Mouse (Mus musculus) stomach, postnatal 0 days (tissue): ENCODE data around the gene Arl16.

Experiments used
- CTCF ChIP-seq: IDR thresholded peaks from 2 replicates; pipeline ENCODE4 v1.5.1; 2016; ENCODE audit warnings: antibody characterized with exemption, low read depth, mild to moderate bottlenecking, moderate library complexity
- EP300 ChIP-seq: optimal IDR thresholded peaks from 2 replicates; pipeline ENCODE3; 2016; ENCODE audit warnings: antibody characterized with exemption

- TF ChIP-seq EP300 = no peak
- TF ChIP-seq CTCF = no peak
These were observed 48.8 kb downstream of the Arl16 start for GRCm38 (mm10) chr11:120418592-120418991.
